Mouse (Mus musculus): ENCODE data around the gene Iqgap2.

The Iqgap2 gene

GRCm38 (mm10) chr13:95828616-95829015 lies 63.1 kb downstream of the Iqgap2 start:
- DNase-seq (ENCODE audit: low spot score): no peak

GRCm38 (mm10) chr13:95826178-95826577 lies 65.5 kb downstream of the Iqgap2 start:
- no peak for DNase-seq (ENCODE audit: low spot score)

GRCm38 (mm10) chr13:95822918-95823317 lies 68.8 kb downstream of the Iqgap2 start:
- DNase-seq (ENCODE audit: low spot score): no peak

- DNase-seq (ENCODE audit: low spot score): no peak
These were observed 71.7 kb downstream of the Iqgap2 start for GRCm38 (mm10) chr13:95820071-95820470.

GRCm38 (mm10) chr13:95818941-95819340 lies 72.8 kb downstream of the Iqgap2 start:
- no peak for DNase-seq (ENCODE audit: low spot score)

GRCm38 (mm10) chr13:95813643-95814042 lies 78.1 kb downstream of the Iqgap2 start:
- DNase-seq (ENCODE audit: low spot score): no peak

- no peak for DNase-seq (ENCODE audit: low spot score)
These were observed 80.9 kb downstream of the Iqgap2 start for GRCm38 (mm10) chr13:95810796-95811195.

GRCm38 (mm10) chr13:95807106-95807750 lies 84.5 kb downstream of the Iqgap2 start:
- no peak for DNase-seq (ENCODE audit: low spot score)

GRCm38 (mm10) chr13:95805469-95806166 lies 86.1 kb downstream of the Iqgap2 start:
- no peak for DNase-seq (ENCODE audit: low spot score)

- no peak for DNase-seq (ENCODE audit: low spot score)
These were observed 87.6 kb downstream of the Iqgap2 start for GRCm38 (mm10) chr13:95804113-95804512.

GRCm38 (mm10) chr13:95800925-95801324 lies 90.8 kb downstream of the Iqgap2 start:
- no peak for DNase-seq (ENCODE audit: low spot score)

- DNase-seq (ENCODE audit: low spot score): no peak
These were observed 92.4 kb downstream of the Iqgap2 start for GRCm38 (mm10) chr13:95799322-95799721.

- DNase-seq (ENCODE audit: low spot score): no peak
These were observed 93.0 kb downstream of the Iqgap2 start for GRCm38 (mm10) chr13:95798721-95799120.

GRCm38 (mm10) chr13:95797530-95797929 lies 94.2 kb downstream of the Iqgap2 start:
- no peak for DNase-seq (ENCODE audit: low spot score)

GRCm38 (mm10) chr13:95794346-95794745 lies 97.4 kb downstream of the Iqgap2 start:
- DNase-seq (ENCODE audit: low spot score): no peak

- DNase-seq (ENCODE audit: low spot score): no peak
These were observed 100.8 kb downstream of the Iqgap2 start for GRCm38 (mm10) chr13:95790883-95791282.

- DNase-seq (ENCODE audit: low spot score): no peak
These were observed 102.9 kb downstream of the Iqgap2 start for GRCm38 (mm10) chr13:95788631-95789376.

- DNase-seq (ENCODE audit: low spot score): no peak
These were observed 108.8 kb downstream of the Iqgap2 start for GRCm38 (mm10) chr13:95782969-95783332.

- no peak for DNase-seq (ENCODE audit: low spot score)
These were observed 109.3 kb downstream of the Iqgap2 start for GRCm38 (mm10) chr13:95782311-95782968.

- no peak for DNase-seq (ENCODE audit: low spot score)
These were observed 111.7 kb downstream of the Iqgap2 start for GRCm38 (mm10) chr13:95780038-95780437.

GRCm38 (mm10) chr13:95779261-95779660 lies 112.5 kb downstream of the Iqgap2 start:
- DNase-seq (ENCODE audit: low spot score): no peak

GRCm38 (mm10) chr13:95778761-95779161 lies 113.0 kb downstream of the Iqgap2 start:
- no peak for DNase-seq (ENCODE audit: low spot score)

All from MN1 (cell line).